Mouse (Mus musculus) mouse embryonic stem cell (cell line): Measurements from ENCODE around the gene Cemip.

Experiments used
- in situ Hi-C, 2 experiments: fragments of 300-500 bp; cut with MboI; formaldehyde crosslinking; loops; 1 replicate in 1 of 2; 3 replicates in 1 of 2; pipeline ENCODE4 v1.14.3; 2019 to 2020; ENCODE audit warnings: low sequenced_read_pairs in 2 of 2, low pct_unique_long_range_greater_than_20kb in 1 of 2, mixed read lengths in 1 of 2; ENCODE audit not compliant: unreplicated experiment in 1 of 2

The Cemip gene

GRCm38 (mm10) chr7:83999647-84000046, 86.7 kb downstream of the Cemip start:
- in situ Hi-C loops = loop anchor here in 1 of 2 experiments (10.0 kb wide), 1 partner anchor 65 kb away; no protein-coding TSS in a partner anchor

GRCm38 (mm10) chr7:83994348-83994747, 92.0 kb downstream of the Cemip start:
- in situ Hi-C loops = no loop called here

GRCm38 (mm10) chr7:83989294-83989693, 97.0 kb downstream of the Cemip start:
- in situ Hi-C loops = no loop called here

GRCm38 (mm10) chr7:83985751-83986150, 100.6 kb downstream of the Cemip start:
- in situ Hi-C loops = no loop called here

- in situ Hi-C loops = no loop called here
Measured at GRCm38 (mm10) chr7:83982566-83982965, 103.7 kb downstream of the Cemip start.

GRCm38 (mm10) chr7:83978945-83979536, 107.3 kb downstream of the Cemip start:
- in situ Hi-C loops = no loop called here

GRCm38 (mm10) chr7:83978410-83978809, 107.9 kb downstream of the Cemip start:
- in situ Hi-C loops = no loop called here

GRCm38 (mm10) chr7:83976413-83976958, 109.8 kb downstream of the Cemip start:
- in situ Hi-C loops = no loop called here

GRCm38 (mm10) chr7:83975283-83975682, 111.0 kb downstream of the Cemip start:
- in situ Hi-C loops = no loop called here

GRCm38 (mm10) chr7:83972485-83972884, 113.8 kb downstream of the Cemip start:
- in situ Hi-C loops = loop anchor here in 1 of 2 experiments (25.0 kb wide), 1 partner anchor 365 kb away; no protein-coding TSS in a partner anchor

GRCm38 (mm10) chr7:83966047-83966818, 120.1 kb downstream of the Cemip start:
- in situ Hi-C loops = loop anchor here in 1 of 2 experiments (25.0 kb wide), 1 partner anchor 371 kb away; no protein-coding TSS in a partner anchor

GRCm38 (mm10) chr7:83965181-83965580, 121.1 kb downstream of the Cemip start:
- in situ Hi-C loops = loop anchor here in 1 of 2 experiments (25.0 kb wide), 1 partner anchor 372 kb away; no protein-coding TSS in a partner anchor

- in situ Hi-C loops = loop anchor here in 1 of 2 experiments (25.0 kb wide), 1 partner anchor 385 kb away; no protein-coding TSS in a partner anchor
Measured at GRCm38 (mm10) chr7:83952511-83952910, 133.8 kb downstream of the Cemip start.

- in situ Hi-C loops = loop anchor here in 1 of 2 experiments (25.0 kb wide), 1 partner anchor 386 kb away; no protein-coding TSS in a partner anchor
Measured at GRCm38 (mm10) chr7:83951327-83951726, 135.0 kb downstream of the Cemip start.

GRCm38 (mm10) chr7:83949662-83950061, 136.6 kb downstream of the Cemip start:
- in situ Hi-C loops = loop anchor here in 1 of 2 experiments (25.0 kb wide), 1 partner anchor 388 kb away; no protein-coding TSS in a partner anchor

GRCm38 (mm10) chr7:83948743-83949142, 137.6 kb downstream of the Cemip start:
- in situ Hi-C loops = no loop called here

- in situ Hi-C loops = no loop called here
Measured at GRCm38 (mm10) chr7:83941701-83942101, 144.6 kb downstream of the Cemip start.

- in situ Hi-C loops = no loop called here
Measured at GRCm38 (mm10) chr7:83940136-83940535, 146.2 kb downstream of the Cemip start.
